Mouse (Mus musculus) adrenal gland, postnatal 10 days (tissue): ENCODE results near the gene Sh3tc1. TPM values are rescaled to one million over a fixed set of nuclear protein-coding genes. Genes with fewer than 3 reads are reported as not detected.

Source experiments
- total RNA-seq, 2 experiments: library from RNA; stranded (reverse); gene quantifications; 2 replicates each; pipeline ENCODE4 v1.2.3; 2021

Gene Sh3tc1
- total RNA-seq, 2 experiments from 2014 or later, result 9.5 to 17.6 TPM

Other genes starting within 250 kb of the Sh3tc1 start
- gene Cpz, start 214.3 kb downstream of the Sh3tc1 start, total RNA-seq, result 1 to 10 TPM; 7.8 to 8.3 TPM
- 1 to 10 TPM; 5.6 to 7.9 TPM for gene Trmt44, start 164.9 kb downstream of the Sh3tc1 start, total RNA-seq
- gene Acox3, start 156.9 kb downstream of the Sh3tc1 start, total RNA-seq, result 10 to 100 TPM; 30.5 to 41.1 TPM
- 10 to 100 TPM; 51.0 to 61.0 TPM for gene Htra3, start 60.2 kb downstream of the Sh3tc1 start, total RNA-seq
- 1 to 10 TPM; 4.0 to 8.9 TPM for gene Ablim2, start 17.9 kb upstream of the Sh3tc1 start, total RNA-seq
- gene Afap1, start 153.3 kb upstream of the Sh3tc1 start, total RNA-seq, result 10 to 100 TPM; 24.2 to 30.6 TPM